Mouse (Mus musculus): ENCODE measurements around the gene Gdf3. TPM values are rescaled to one million over a fixed set of nuclear protein-coding genes. Genes with fewer than 3 reads are reported as not detected.
"Not testable (repeated sequence)": the region's sequence is repeated elsewhere in the genome, so short reads cannot be mapped to it uniquely, and the experiment has no call there.

Gene Gdf3
- polyA plus RNA-seq (2014; fragmentation: Nextera tagmentation; extraction: Ambion mirVana), result not detected in 2 replicates

DNA sequence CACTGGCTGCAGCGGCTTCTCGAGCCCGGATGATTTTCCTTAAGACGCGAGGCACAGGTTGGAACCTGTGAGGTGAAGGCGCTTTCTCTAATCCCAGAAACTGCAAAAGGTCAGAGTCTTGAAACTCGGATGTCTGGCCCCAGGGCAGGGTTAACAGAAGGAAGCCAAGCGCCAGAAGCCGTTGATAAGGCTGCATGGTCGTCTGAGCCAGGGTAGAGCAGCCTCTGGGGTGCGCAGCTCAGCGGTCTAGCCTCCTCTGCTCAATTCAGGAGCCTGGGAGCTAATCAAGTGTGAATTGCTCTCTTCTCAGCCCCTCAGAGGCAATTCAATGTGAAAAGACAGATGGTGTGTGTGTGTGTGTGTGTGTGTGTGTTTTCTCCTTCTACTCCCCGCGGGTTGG, at the start of gene Gdf3:
Gene Gdf3 (minus strand): TSS at position 317 of the 400 bp plus-strand sequence.
- no peak within 1 kb of the TSS for H3K9ac ChIP-seq
- ATAC-seq (ENCODE audit: insufficient read depth) (no peak), DNase-seq (no peak)
- H3K9me3 ChIP-seq (ENCODE audit: low read depth, low read length), result no peaks in the 10 kb centered on the region
- TF ChIP-seq CTCF (IDR thresholded peaks at IDR 0.05; ENCODE audit: low read depth), result no peak
- WGBS, result 29% methylated on average over 14 of the region's 14 CpGs
- H3K27ac ChIP-seq (ENCODE audit: low read depth), result no peak within 1 kb of the TSS
- no peak within 1 kb of the TSS for H3K4me2 ChIP-seq
- H3K36me3 ChIP-seq (ENCODE audit: insufficient read depth), result no peaks in the 10 kb centered on the region
- no peaks in the 10 kb centered on the region for H3K4me1 ChIP-seq (ENCODE audit: insufficient read depth)
- no peak within 1 kb of the TSS for H3K4me3 ChIP-seq (ENCODE audit: low read depth, low read length)
- H3K27me3 ChIP-seq (ENCODE audit: insufficient read depth, low read length), result peaks cover 3% of the 10 kb centered on the region; the same call in 1 of the 2 replicates

- TF ChIP-seq CTCF (IDR thresholded peaks at IDR 0.05; ENCODE audit: low read depth), result no peak
- DNase-seq (peak; percentile 87), ATAC-seq (ENCODE audit: insufficient read depth) (no peak)
Measured at GRCm38 (mm10) chr6:122659567-122659966, 49.7 kb upstream of the Gdf3 start.

GRCm38 (mm10) chr6:122657630-122658029, 47.7 kb upstream of the Gdf3 start:
- ATAC-seq (ENCODE audit: insufficient read depth) (no peak), DNase-seq (no peak)
- no peak for TF ChIP-seq CTCF (IDR thresholded peaks at IDR 0.05; ENCODE audit: low read depth)
- Histone ChIP-seq H3K4me2 (no peak overlapping the region), H3K9ac (no peak overlapping the region), H3K27me3 (ENCODE audit: insufficient read depth, low read length) (no peaks in the 10 kb centered on the region), H3K4me1 (ENCODE audit: insufficient read depth) (no peaks in the 10 kb centered on the region), H3K9me3 (ENCODE audit: low read depth, low read length) (no peaks in the 10 kb centered on the region), H3K27ac (ENCODE audit: low read depth) (no peak overlapping the region), H3K36me3 (ENCODE audit: insufficient read depth) (no peaks in the 10 kb centered on the region), H3K4me3 (ENCODE audit: low read depth, low read length) (no peak overlapping the region)
- WGBS, result 75% methylated on average over 5 of the region's 5 CpGs

More at GRCm38 (mm10) chr6:122659567-122659966, 49.7 kb upstream of the Gdf3 start:
- Histone ChIP-seq H3K4me3 (ENCODE audit: low read depth, low read length) (no peak overlapping the region), H3K27ac (ENCODE audit: low read depth) (no peak overlapping the region), H3K9me3 (ENCODE audit: low read depth, low read length) (no peaks in the 10 kb centered on the region), H3K4me1 (ENCODE audit: insufficient read depth) (no peaks in the 10 kb centered on the region), H3K4me2 (no peak overlapping the region), H3K27me3 (ENCODE audit: insufficient read depth, low read length) (no peaks in the 10 kb centered on the region), H3K36me3 (ENCODE audit: insufficient read depth) (no peaks in the 10 kb centered on the region), H3K9ac (no peak overlapping the region)
- 12% methylated on average over 7 of the region's 7 CpGs for WGBS

- DNase-seq (no peak), ATAC-seq (ENCODE audit: insufficient read depth) (no peak)
- 80% methylated on average over 6 of the region's 6 CpGs for WGBS
Measured at GRCm38 (mm10) chr6:122654301-122654700, 44.4 kb upstream of the Gdf3 start.

DNA sequence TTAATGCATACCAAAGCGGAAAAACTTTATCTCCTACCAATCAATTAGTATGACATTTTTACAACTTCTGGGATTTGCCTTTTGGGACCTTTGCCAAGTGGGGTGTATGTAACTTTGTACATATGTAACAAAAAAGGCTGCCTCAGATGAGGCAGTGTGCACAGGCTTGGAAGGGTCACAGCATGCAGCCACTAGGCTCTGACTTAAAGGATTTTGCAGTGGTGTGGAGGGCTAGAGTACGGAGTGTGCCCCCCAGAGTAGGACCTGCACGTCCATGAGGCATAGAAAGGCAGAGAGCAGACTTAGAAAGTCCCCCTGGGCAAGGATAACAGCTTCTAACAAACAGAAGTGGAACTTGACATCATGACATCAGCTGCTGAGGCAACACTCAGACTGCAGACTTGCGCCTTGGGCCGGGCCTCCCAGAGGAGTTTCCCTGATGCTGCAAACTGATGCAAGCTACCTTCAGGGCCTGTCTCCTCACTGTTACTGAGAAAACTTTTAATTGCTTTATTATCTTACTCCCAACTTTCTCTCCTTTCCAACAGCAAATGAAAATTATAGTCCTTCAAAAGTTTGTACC, 40.6 kb upstream of the Gdf3 start:
- WGBS, result 60% methylated on average over 5 of the region's 5 CpGs
- no peaks in the 10 kb centered on the region for H3K36me3 ChIP-seq (ENCODE audit: insufficient read depth)
- H3K4me1 ChIP-seq (ENCODE audit: insufficient read depth), result no peaks in the 10 kb centered on the region
- TF ChIP-seq CTCF (IDR thresholded peaks at IDR 0.05; ENCODE audit: low read depth), result no peak
- H3K4me3 ChIP-seq (ENCODE audit: low read depth, low read length), result no peak overlapping the region
- no peak overlapping the region for H3K4me2 ChIP-seq
- no peaks in the 10 kb centered on the region for H3K9me3 ChIP-seq (ENCODE audit: low read depth, low read length)
- no peak for DNase-seq
- no peak overlapping the region for H3K27ac ChIP-seq (ENCODE audit: low read depth)
- ATAC-seq (ENCODE audit: insufficient read depth), result no peak
- H3K9ac ChIP-seq, result no peak overlapping the region
- no peaks in the 10 kb centered on the region for H3K27me3 ChIP-seq (ENCODE audit: insufficient read depth, low read length)

More at GRCm38 (mm10) chr6:122654301-122654700, 44.4 kb upstream of the Gdf3 start:
- H3K4me3 ChIP-seq (ENCODE audit: low read depth, low read length), result no peak overlapping the region
- no peak for TF ChIP-seq CTCF (IDR thresholded peaks at IDR 0.05; ENCODE audit: low read depth)
- H3K4me1 ChIP-seq (ENCODE audit: insufficient read depth), result no peaks in the 10 kb centered on the region
- H3K36me3 ChIP-seq (ENCODE audit: insufficient read depth), result no peaks in the 10 kb centered on the region
- no peak overlapping the region for H3K27ac ChIP-seq (ENCODE audit: low read depth)
- no peak overlapping the region for H3K9ac ChIP-seq
- H3K9me3 ChIP-seq (ENCODE audit: low read depth, low read length), result no peaks in the 10 kb centered on the region
- no peaks in the 10 kb centered on the region for H3K27me3 ChIP-seq (ENCODE audit: insufficient read depth, low read length)
- H3K4me2 ChIP-seq, result no peak overlapping the region

- TF ChIP-seq CTCF (IDR thresholded peaks at IDR 0.05; ENCODE audit: low read depth), result no peak
- Histone ChIP-seq H3K36me3 (ENCODE audit: insufficient read depth) (no peaks in the 10 kb centered on the region), H3K9ac (no peak overlapping the region), H3K4me1 (ENCODE audit: insufficient read depth) (no peaks in the 10 kb centered on the region), H3K4me3 (ENCODE audit: low read depth, low read length) (no peak overlapping the region), H3K27me3 (ENCODE audit: insufficient read depth, low read length) (no peaks in the 10 kb centered on the region), H3K27ac (ENCODE audit: low read depth) (no peak overlapping the region), H3K4me2 (no peak overlapping the region), H3K9me3 (ENCODE audit: low read depth, low read length) (no peaks in the 10 kb centered on the region)
- DNase-seq (no peak), ATAC-seq (ENCODE audit: insufficient read depth) (no peak)
- 75% methylated on average over 3 of the region's 3 CpGs for WGBS
Measured at GRCm38 (mm10) chr6:122649903-122650302, 40.0 kb upstream of the Gdf3 start.

DNA sequence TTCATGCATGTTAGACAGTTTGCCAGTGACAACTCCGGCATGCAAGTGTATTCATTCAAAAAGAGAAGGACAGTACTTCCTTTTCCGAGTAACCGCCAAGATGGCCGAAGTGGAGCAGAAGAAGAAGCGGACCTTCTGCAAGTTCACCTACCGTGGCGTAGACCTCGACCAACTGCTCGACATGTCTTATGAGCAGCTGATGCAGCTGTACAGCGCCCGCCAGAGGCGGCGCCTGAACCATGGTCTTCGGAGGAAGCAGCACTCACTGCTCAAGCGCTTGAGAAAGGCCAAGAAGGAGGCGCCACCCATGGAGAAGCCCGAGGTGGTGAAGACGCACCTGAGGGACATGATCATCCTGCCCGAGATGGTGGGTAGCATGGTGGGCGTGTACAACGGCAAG, 34.3 kb upstream of the Gdf3 start:
- not testable (repeated sequence) for H3K27ac ChIP-seq (ENCODE audit: low read depth); ATAC-seq (ENCODE audit: insufficient read depth); H3K4me3 ChIP-seq (ENCODE audit: low read depth, low read length); H3K27me3 ChIP-seq (ENCODE audit: insufficient read depth, low read length); H3K4me2 ChIP-seq; H3K9ac ChIP-seq; H3K4me1 ChIP-seq (ENCODE audit: insufficient read depth); DNase-seq; H3K36me3 ChIP-seq (ENCODE audit: insufficient read depth); H3K9me3 ChIP-seq (ENCODE audit: low read depth, low read length)
- 91% methylated on average over 20 of the region's 21 CpGs for WGBS

DNA sequence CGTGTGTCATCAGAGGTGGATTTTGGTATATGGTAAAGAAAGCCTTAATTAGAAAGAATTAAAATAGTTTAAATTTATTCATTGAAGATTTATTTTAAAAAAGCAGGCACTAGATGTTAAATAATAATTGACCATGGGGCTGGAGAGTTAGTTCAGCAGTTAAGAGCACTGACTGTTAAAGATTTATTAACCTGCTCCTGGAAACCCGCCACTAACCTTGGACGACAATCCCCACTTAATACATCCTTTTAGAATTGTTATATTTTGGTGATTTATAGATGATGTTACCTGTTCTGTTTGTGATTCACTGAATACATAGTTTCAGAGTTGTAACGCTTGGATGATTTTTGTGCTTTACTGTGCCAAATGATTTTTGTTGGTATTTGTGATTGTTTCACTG, 27.7 kb upstream of the Gdf3 start:
- H3K27ac ChIP-seq (ENCODE audit: low read depth); H3K27me3 ChIP-seq (ENCODE audit: insufficient read depth, low read length); H3K36me3 ChIP-seq (ENCODE audit: insufficient read depth); H3K4me2 ChIP-seq; H3K4me3 ChIP-seq (ENCODE audit: low read depth, low read length); ATAC-seq (ENCODE audit: insufficient read depth); H3K4me1 ChIP-seq (ENCODE audit: insufficient read depth); H3K9ac ChIP-seq; H3K9me3 ChIP-seq (ENCODE audit: low read depth, low read length); DNase-seq: not testable (repeated sequence)
- 71% methylated on average over 4 of the region's 4 CpGs for WGBS
